Mouse (Mus musculus): ENCODE data around the gene Setd1b.

- TF ChIP-seq CTCF (IDR thresholded peaks at IDR 0.05; ENCODE audit: low read depth) (0 out of 2 replicates have a peak, but pooled peaks have one; percentile 9), EP300 (optimal IDR thresholded peaks at IDR 0.05) (peak; percentile 68)
These were observed 2.9 kb upstream of the Setd1b start for GRCm38 (mm10) chr5:123138953-123139721.
